8 mouse cellular contexts compared by ENCODE assay signal in the genomic region with DNA sequence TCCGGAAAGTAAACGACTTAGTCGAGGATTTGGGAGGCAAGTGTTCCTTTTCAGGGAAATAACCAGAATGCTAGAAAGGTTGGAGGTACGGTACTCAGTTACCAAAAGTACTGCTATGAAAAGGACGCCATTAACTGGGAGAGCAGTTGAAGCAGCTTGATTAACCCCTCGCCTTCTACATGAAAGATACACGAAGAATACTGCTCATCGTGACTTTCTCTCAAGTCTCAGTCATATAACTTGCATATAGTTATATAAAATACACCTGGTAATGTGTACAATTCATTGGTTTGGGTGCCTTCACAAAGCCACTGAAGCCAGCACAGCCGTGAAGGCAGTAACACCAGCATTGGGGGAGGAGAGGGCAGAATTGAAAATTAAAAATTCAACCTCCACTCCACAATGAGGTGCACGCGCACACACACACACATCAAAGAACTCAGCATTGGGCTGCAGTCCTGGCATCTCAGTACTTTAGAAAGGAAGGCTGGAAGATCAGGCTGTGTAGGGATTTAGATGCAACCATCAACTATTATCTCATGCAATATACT. TPM values are rescaled to one million over a fixed set of nuclear protein-coding genes. Genes with fewer than 3 reads are reported as not detected.
DNase-seq lines count a peak whose midpoint lies in the region; ATAC-seq and TF ChIP-seq lines count a peak whose summit lies in the region.

No protein-coding gene starts in this region.

- ATAC-seq in heart, postnatal 0 days (ENCODE audit: insufficient read depth, low read depth) = peak; percentile 21; the same call in 1 of the 2 replicates
- peak; percentile 44 for ATAC-seq in forebrain, embryonic 13.5 days
- peak; percentile 8; the same call in 1 of the 2 replicates for ATAC-seq in liver, embryonic 16.5 days (ENCODE audit: low read depth)

- peak overlapping the region; percentile 65 for H3K9ac ChIP-seq in heart, postnatal 0 days (replicated peaks; ENCODE audit: low read depth, low read length)
- peak overlapping the region; percentile 35; the same call in 1 of the 2 replicates for H3K9ac ChIP-seq in ES-E14 (ENCODE audit: insufficient read depth, low read depth, low read length, poor library complexity, severe bottlenecking)
- H3K9ac ChIP-seq in forebrain, embryonic 13.5 days = peak overlapping the region; percentile 72; the same call in 1 of the 2 replicates
- no peak overlapping the region; the same call in 1 of the 2 replicates for H3K9ac ChIP-seq in liver, embryonic 16.5 days (ENCODE audit: low read depth, low read length)

- no peaks in the 10 kb centered on the region for H3K9me3 ChIP-seq in heart, postnatal 0 days (replicated peaks; ENCODE audit: control insufficient read depth, low read length)
- no peaks in the 10 kb centered on the region for H3K9me3 ChIP-seq in ES-E14 (ENCODE audit: control insufficient read depth, insufficient read depth, low read depth, low read length)
- no peaks in the 10 kb centered on the region for H3K9me3 ChIP-seq in forebrain, embryonic 13.5 days (replicated peaks)
- no peaks in the 10 kb centered on the region for H3K9me3 ChIP-seq in liver, embryonic 16.5 days (replicated peaks; ENCODE audit: control insufficient read depth, low read length)

- no peak for TF ChIP-seq EP300 in heart, postnatal 0 days (IDR thresholded peaks at IDR 0.05; ENCODE audit: low read depth)

- H3K4me3 ChIP-seq in heart, postnatal 0 days (ENCODE audit: low read depth, low read length) = peak overlapping the region; percentile 78
- H3K4me3 ChIP-seq in ES-E14 (ENCODE audit: insufficient read depth in 1 of 2, low read depth in 1 of 2, low read length in 2 of 2, poor library complexity in 1 of 2, severe bottlenecking in 1 of 2) = peak overlapping the region; percentile 83 to 87
- peak overlapping the region; percentile 73 for H3K4me3 ChIP-seq in forebrain, embryonic 13.5 days
- peak overlapping the region; percentile 90 for H3K4me3 ChIP-seq in liver, embryonic 16.5 days (ENCODE audit: low read depth, low read length)

- WGBS in heart, postnatal 0 days = 34% methylated on average over 11 of the region's 11 CpGs
- 36% methylated on average over 11 of the region's 11 CpGs for WGBS in forebrain, embryonic 13.5 days
- 29% methylated on average over 11 of the region's 11 CpGs for WGBS in liver, embryonic 16.5 days (ENCODE audit: insufficient replicate concordance)

- intact Hi-C loops in heart, postnatal 36 days (cut with DNase I) = no loop called here

- in situ Hi-C loops in ES-E14 (cut with MboI; ENCODE audit: low sequenced_read_pairs in 2 of 2, unreplicated experiment in 2 of 2) = no loop called here

- H3K27ac ChIP-seq in heart, postnatal 0 days (ENCODE audit: low read depth) = peak overlapping the region; percentile 60
- no peak overlapping the region for H3K27ac ChIP-seq in ES-E14 (ENCODE audit: insufficient read depth, low read depth, low read length, poor library complexity, severe bottlenecking)
- peak overlapping the region; percentile 41 for H3K27ac ChIP-seq in forebrain, embryonic 13.5 days
- H3K27ac ChIP-seq in liver, embryonic 16.5 days (ENCODE audit: low read length) = peak overlapping the region; percentile 69; the same call in 1 of the 2 replicates

- no peaks in the 10 kb centered on the region for H3K27me3 ChIP-seq in heart, postnatal 0 days (ENCODE audit: control insufficient read depth, insufficient read depth, low read length)
- no peaks in the 10 kb centered on the region for H3K27me3 ChIP-seq in forebrain, embryonic 13.5 days
- no peaks in the 10 kb centered on the region for H3K27me3 ChIP-seq in liver, embryonic 16.5 days (ENCODE audit: control insufficient read depth, insufficient read depth, low read depth, low read length)

- peak overlapping the region; percentile 91 for H3K4me2 ChIP-seq in heart, postnatal 0 days (ENCODE audit: low read depth, low read length)
- peak overlapping the region; percentile 78 for H3K4me2 ChIP-seq in forebrain, embryonic 13.5 days
- peak overlapping the region; percentile 88 for H3K4me2 ChIP-seq in liver, embryonic 16.5 days (ENCODE audit: low read depth, low read length)

- DNase-seq in heart, postnatal 0 days (ENCODE audit: low spot score) = no peak
- no peak for DNase-seq in heart, postnatal 36 days
- DNase-seq in ES-E14 (ENCODE audit: low read depth, low spot score) (no peak), MN1 (ENCODE audit: low spot score) (no peak)
- no peak for DNase-seq in retina, postnatal 1 day
- DNase-seq in lung, postnatal 14 days = no peak

- H3K4me1 ChIP-seq in heart, postnatal 0 days (ENCODE audit: control insufficient read depth, insufficient read depth) = peaks cover 9% of the 10 kb centered on the region; the same call in 1 of the 2 replicates
- no peaks in the 10 kb centered on the region; a peak in 1 of 4 replicates for H3K4me1 ChIP-seq in ES-E14 (ENCODE audit: control insufficient read depth in 2 of 2, insufficient read depth in 2 of 2, low read length in 2 of 2, poor library complexity in 1 of 2)
- H3K4me1 ChIP-seq in forebrain, embryonic 13.5 days = peaks cover 12% of the 10 kb centered on the region; the same call in 1 of the 2 replicates
- H3K4me1 ChIP-seq in liver, embryonic 16.5 days (ENCODE audit: control insufficient read depth, low read depth, low read length) = peaks cover 3% of the 10 kb centered on the region

- peaks cover 60% of the 10 kb centered on the region for H3K36me3 ChIP-seq in heart, postnatal 0 days (replicated peaks; ENCODE audit: control insufficient read depth, insufficient read depth, low read length)
- peaks cover 20% of the 10 kb centered on the region for H3K36me3 ChIP-seq in ES-E14 (ENCODE audit: control insufficient read depth, insufficient read depth, low read length, poor library complexity, severe bottlenecking)
- H3K36me3 ChIP-seq in forebrain, embryonic 13.5 days (ENCODE audit: poor library complexity, severe bottlenecking) = peaks cover 66% of the 10 kb centered on the region
- H3K36me3 ChIP-seq in liver, embryonic 16.5 days (ENCODE audit: control insufficient read depth, insufficient read depth) = peaks cover 7% of the 10 kb centered on the region

- no peak for TF ChIP-seq CTCF in heart, postnatal 0 days (IDR thresholded peaks at IDR 0.05; ENCODE audit: low read depth)

TF ChIP-seq in ES-E14, 5 proteins besides CTCF, POLR2A, EP300 and RAD21:
- no peak for TF ChIP-seq HCFC1 (IDR thresholded peaks at IDR 0.05; ENCODE audit: borderline replicate concordance, insufficient read depth, low read length)
- no peak for TF ChIP-seq MAFK (IDR thresholded peaks at IDR 0.05; ENCODE audit: insufficient read depth, low read depth, low read length)
- no peak for TF ChIP-seq ZC3H11A (IDR thresholded peaks at IDR 0.05; ENCODE audit: borderline replicate concordance, low read depth, low read length)
TF ChIP-seq in ES-E14: peak in this region for 0.

RNA-seq across cellular contexts. Expression of gene Rpf2, which starts 0.4 kb away (rescaled TPM):
- 10.0 and 12.8 TPM in 2 replicates for total RNA-seq in heart, postnatal 0 days (2014; rRNA removed; ENCODE audit: low replicate concordance)
- 30.0 and 30.8 TPM in 2 replicates for polyA plus RNA-seq in heart, postnatal 0 days (2015; fragmentation: Nextera tagmentation; extraction: Ambion mirVana)
- total RNA-seq in heart, postnatal 36 days (2021) = 10 to 100 TPM in 1 of 2 experiments, 1 to 10 TPM in 1; 9.7 to 12.5 TPM
- total RNA-seq in ES-E14 (2012; rRNA removed) = 65.4 and 78.8 TPM in 2 replicates
- polyA plus RNA-seq in forebrain, embryonic 13.5 days (2015; fragmentation: Nextera tagmentation; extraction: Ambion mirVana) = 80.9 and 84.4 TPM in 2 replicates
- polyA plus RNA-seq in liver, embryonic 16.5 days (2015; fragmentation: Nextera tagmentation; extraction: Ambion mirVana) = 23.6 and 25.9 TPM in 2 replicates

RNA-seq across cellular contexts. Expression of gene Gtf3c6, which starts 10.7 kb away (rescaled TPM):
- total RNA-seq in heart, postnatal 0 days (2014; rRNA removed; ENCODE audit: low replicate concordance) = 25.7 and 55.0 TPM in 2 replicates
- 66.1 and 71.3 TPM in 2 replicates for polyA plus RNA-seq in heart, postnatal 0 days (2015; fragmentation: Nextera tagmentation; extraction: Ambion mirVana)
- total RNA-seq in heart, postnatal 36 days (2021) = 10 to 100 TPM; 21.6 to 25.5 TPM
- 34.9 and 55.5 TPM in 2 replicates for total RNA-seq in ES-E14 (2012; rRNA removed)
- 116 and 122 TPM in 2 replicates for polyA plus RNA-seq in forebrain, embryonic 13.5 days (2015; fragmentation: Nextera tagmentation; extraction: Ambion mirVana)
- 22.7 and 28.4 TPM in 2 replicates for polyA plus RNA-seq in liver, embryonic 16.5 days (2015; fragmentation: Nextera tagmentation; extraction: Ambion mirVana)

RNA-seq across cellular contexts. Expression of gene Amd1, which starts 54.7 kb away (rescaled TPM):
- 38.9 and 48.5 TPM in 2 replicates for total RNA-seq in heart, postnatal 0 days (2014; rRNA removed; ENCODE audit: low replicate concordance)
- polyA plus RNA-seq in heart, postnatal 0 days (2015; fragmentation: Nextera tagmentation; extraction: Ambion mirVana) = 23.1 and 25.8 TPM in 2 replicates
- 10 to 100 TPM; 67.0 to 88.5 TPM for total RNA-seq in heart, postnatal 36 days (2021)
- total RNA-seq in ES-E14 (2012; rRNA removed) = 108 and 126 TPM in 2 replicates
- polyA plus RNA-seq in forebrain, embryonic 13.5 days (2015; fragmentation: Nextera tagmentation; extraction: Ambion mirVana) = 53.4 and 55.9 TPM in 2 replicates
- 33.5 and 37.6 TPM in 2 replicates for polyA plus RNA-seq in liver, embryonic 16.5 days (2015; fragmentation: Nextera tagmentation; extraction: Ambion mirVana)
